Mouse (Mus musculus) telencephalon, adult 2 months (tissue): ENCODE data around the gene Rps15a.

ENCODE experiments used
- DNase-seq: peaks from one replicate; pipeline ENCODE4 v3.0.0-alpha.2; 2011; ENCODE audit warnings: low read depth, low spot score

Rps15a gene

GRCm38 (mm10) chr7:118115877-118116568 is at the start of gene Rps15a:
Rps15a (minus strand) TSS chr7:118116188.
- peak; percentile 96 for DNase-seq

- no peak for DNase-seq
Measured at GRCm38 (mm10) chr7:118163006-118163405, 47.0 kb upstream of the Rps15a start.

GRCm38 (mm10) chr7:118160121-118160520 is 44.1 kb upstream of the Rps15a start:
- DNase-seq = peak; percentile 94

- DNase-seq = no peak
Measured at GRCm38 (mm10) chr7:118156461-118156860, 40.5 kb upstream of the Rps15a start.

DNA sequence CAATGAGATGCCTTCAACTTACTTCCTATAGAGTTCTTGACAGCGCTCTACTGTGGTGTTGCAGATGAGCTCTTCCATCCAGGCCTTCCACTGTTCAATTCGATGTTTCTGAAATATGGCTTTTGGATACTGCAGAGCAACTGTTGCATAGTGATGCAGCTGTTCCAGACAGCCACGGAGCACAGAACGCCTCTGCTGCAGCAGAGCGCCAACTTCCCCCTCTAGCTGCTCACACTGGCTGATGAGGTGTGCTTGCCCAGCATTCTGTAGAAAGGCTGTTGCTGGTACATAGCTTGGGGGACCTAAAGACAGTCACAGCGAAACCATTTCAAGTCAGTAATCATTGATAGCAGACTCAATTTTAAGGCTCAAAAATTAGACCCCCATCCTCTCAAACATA is 38.2 kb upstream of the Rps15a start:
- peak; percentile 45 for DNase-seq

- no peak for DNase-seq
Measured at GRCm38 (mm10) chr7:118143602-118144001, 27.6 kb upstream of the Rps15a start.

GRCm38 (mm10) chr7:118143123-118143522 is 27.1 kb upstream of the Rps15a start:
- no peak for DNase-seq

GRCm38 (mm10) chr7:118141271-118141670 is 25.3 kb upstream of the Rps15a start:
- no peak for DNase-seq

GRCm38 (mm10) chr7:118135128-118135527 is 19.1 kb upstream of the Rps15a start:
- DNase-seq = no peak

GRCm38 (mm10) chr7:118129430-118130041 is 13.5 kb upstream of the Rps15a start, which contains the start of gene Arl6ip1:
Arl6ip1 (minus strand) TSS chr7:118129662.
- peak; percentile 98 for DNase-seq

- DNase-seq = no peak
Measured at GRCm38 (mm10) chr7:118128925-118129429, 13.0 kb upstream of the Rps15a start.

- DNase-seq = no peak
Measured at GRCm38 (mm10) chr7:118126219-118126875, 10.4 kb upstream of the Rps15a start.

DNA sequence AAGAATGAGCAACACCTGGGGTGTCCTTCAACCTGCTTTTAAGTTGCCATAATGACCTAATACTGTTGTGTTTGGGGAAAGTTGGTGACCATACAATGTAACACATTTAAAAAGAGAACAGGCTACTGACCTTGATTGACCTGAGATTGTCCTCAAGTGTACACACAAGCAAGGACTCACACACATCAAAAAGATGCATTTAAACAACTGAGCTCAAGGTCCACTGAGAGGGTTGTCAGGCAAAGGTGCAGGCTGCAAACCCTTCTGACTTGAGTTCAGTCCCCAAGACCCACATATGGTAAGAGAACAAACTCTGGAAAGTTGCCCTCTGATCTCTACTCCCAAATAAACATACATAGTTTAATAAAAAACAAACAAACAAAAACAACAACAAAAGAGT is 9.7 kb upstream of the Rps15a start:
- no peak for DNase-seq

DNA sequence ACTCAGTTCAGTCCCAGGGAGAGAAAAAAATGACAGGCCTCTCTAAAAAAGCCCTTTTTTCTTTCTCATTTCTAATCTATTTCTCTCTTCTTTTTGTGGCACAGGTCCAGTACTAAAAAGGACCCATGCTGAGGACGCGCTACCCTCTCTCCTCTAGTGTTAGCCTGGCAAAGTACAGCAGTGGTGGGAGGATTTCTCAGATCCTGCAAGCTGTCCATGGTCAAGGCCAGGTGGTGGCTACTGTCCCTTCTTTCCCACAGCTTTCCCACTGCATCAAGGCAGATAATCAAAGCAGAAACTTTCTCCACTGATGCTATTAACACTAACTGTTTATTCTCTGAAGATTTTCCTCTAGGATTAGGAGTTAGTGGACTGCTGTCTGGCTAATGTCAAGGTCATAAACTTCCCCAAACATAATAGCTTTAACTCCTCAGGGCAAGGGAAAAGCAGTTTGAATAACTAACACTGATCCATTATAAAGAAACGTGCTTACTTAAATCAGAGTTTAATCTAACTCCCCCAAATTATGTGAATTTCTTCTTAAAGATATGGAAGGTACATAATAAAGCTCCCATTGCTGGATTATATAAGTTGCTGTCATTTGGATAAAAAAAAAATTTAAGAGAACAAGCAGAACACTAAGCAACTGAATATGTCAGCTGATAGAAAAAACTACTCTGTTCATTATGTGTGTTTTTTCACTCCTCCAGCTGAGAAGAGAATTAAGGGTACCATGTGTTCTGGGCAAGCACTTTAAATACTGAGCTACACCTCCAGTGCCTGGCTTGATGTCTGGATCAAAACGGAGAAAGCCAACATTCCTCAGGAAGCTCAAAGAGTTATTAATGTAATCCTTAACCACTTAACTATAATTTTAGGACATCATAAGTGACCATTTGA is 7.8 kb upstream of the Rps15a start:
- no peak for DNase-seq

DNA sequence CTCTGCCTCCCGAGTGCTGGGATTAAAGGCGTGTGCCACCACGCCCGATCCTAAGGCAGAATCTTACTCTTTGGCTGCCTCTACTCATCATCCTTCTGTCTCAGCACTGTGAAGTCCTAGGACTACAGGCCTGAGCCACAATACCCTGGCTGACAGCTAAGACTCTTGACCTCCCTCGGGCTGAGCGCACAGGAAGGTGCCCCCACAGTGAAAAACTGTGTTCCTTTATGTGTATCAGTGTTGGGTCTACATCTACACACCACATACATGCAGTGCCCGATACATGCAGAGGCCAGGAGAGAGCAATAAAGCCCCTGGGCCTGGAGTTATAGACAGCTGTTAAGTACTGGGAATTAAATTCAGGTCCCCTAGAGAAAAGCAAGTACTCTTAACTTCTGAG is 6.2 kb upstream of the Rps15a start:
- DNase-seq = no peak

GRCm38 (mm10) chr7:118120654-118121053 is 4.7 kb upstream of the Rps15a start:
- DNase-seq = no peak

DNA sequence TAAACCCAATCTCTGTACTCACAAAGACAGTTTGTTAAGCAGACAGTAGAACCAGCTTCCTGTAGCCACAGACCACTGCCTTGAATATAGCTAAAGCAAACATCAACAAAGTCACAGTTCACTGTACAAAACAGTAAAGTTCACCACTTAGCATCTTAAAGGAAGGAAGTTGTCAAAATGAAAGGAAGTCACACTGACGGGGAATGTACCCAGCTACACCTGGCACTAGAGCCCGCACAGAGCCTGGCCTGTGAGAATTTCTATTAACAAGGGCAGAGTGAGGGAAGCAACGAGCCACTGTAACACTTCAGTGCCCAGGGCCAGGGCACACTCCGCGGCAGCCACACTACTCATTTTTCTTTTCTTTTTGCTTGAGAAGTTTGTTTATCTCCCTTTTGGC is 4.0 kb upstream of the Rps15a start:
- DNase-seq = no peak

DNA sequence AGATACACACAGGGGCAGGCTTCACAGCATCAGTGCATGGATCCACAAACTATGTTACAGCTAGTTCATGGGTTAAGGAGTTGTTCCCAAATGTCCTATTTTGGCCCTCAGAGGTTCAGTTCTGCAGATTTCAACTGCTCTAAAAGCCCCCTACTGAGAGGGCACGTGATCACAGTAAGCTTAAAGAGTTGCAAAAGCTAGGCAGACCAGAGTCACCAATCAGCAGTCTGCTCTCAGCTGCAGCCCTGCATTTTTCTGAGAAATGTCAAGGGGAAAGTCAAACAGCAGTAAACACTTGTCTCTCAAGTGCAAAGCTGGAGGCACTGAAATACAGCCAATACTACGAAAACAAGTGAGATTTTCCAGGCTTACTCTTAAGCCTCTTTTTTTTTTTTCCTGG is 3.2 kb upstream of the Rps15a start:
- DNase-seq = no peak

GRCm38 (mm10) chr7:118118426-118118825 is 2.4 kb upstream of the Rps15a start:
- DNase-seq = no peak

- DNase-seq = no peak
Measured at GRCm38 (mm10) chr7:118117539-118118210, 1.7 kb upstream of the Rps15a start.
